Mouse (Mus musculus) kidney, postnatal 10 days (tissue): ENCODE results near the gene Chrm5.
"Not testable (repeated sequence)": the region's sequence is repeated elsewhere in the genome, so short reads cannot be mapped to it uniquely, and the experiment has no call there.

Experiments
- DNase-seq: peaks from one replicate; pipeline ENCODE4 v3.0.0; 2021; ENCODE audit warnings: mixed read lengths

Chrm5 gene

GRCm38 (mm10) chr2:112481564-112481963 lies 995 bp upstream of the Chrm5 start:
- peak; percentile 61 for DNase-seq

- no peak for DNase-seq
Measured at GRCm38 (mm10) chr2:112476554-112476953, 4.0 kb downstream of the Chrm5 start.

GRCm38 (mm10) chr2:112474997-112475724 lies 5.4 kb downstream of the Chrm5 start:
- no peak for DNase-seq

GRCm38 (mm10) chr2:112472076-112472475 lies 8.5 kb downstream of the Chrm5 start:
- DNase-seq: no peak

GRCm38 (mm10) chr2:112470961-112471381 lies 9.6 kb downstream of the Chrm5 start:
- no peak for DNase-seq

GRCm38 (mm10) chr2:112469542-112469941 lies 11.0 kb downstream of the Chrm5 start:
- DNase-seq: no peak

- DNase-seq: no peak
Measured at GRCm38 (mm10) chr2:112460557-112460956, 20.0 kb downstream of the Chrm5 start.

GRCm38 (mm10) chr2:112454862-112455564 lies 25.6 kb downstream of the Chrm5 start, which contains the start of gene Emc7:
Gene Emc7 (plus strand): TSS chr2:112454997.
- DNase-seq: peak; percentile 99

GRCm38 (mm10) chr2:112454125-112454861 lies 26.3 kb downstream of the Chrm5 start:
- no peak for DNase-seq

GRCm38 (mm10) chr2:112452513-112452912 lies 28.1 kb downstream of the Chrm5 start:
- not testable (repeated sequence) for DNase-seq

GRCm38 (mm10) chr2:112449597-112450296 lies 30.8 kb downstream of the Chrm5 start:
- DNase-seq: peak; percentile 51

- no peak for DNase-seq
Measured at GRCm38 (mm10) chr2:112448510-112449059, 32.0 kb downstream of the Chrm5 start.

- DNase-seq: not testable (repeated sequence)
Measured at GRCm38 (mm10) chr2:112448046-112448445, 32.5 kb downstream of the Chrm5 start.

- DNase-seq: no peak
Measured at GRCm38 (mm10) chr2:112445511-112445910, 35.1 kb downstream of the Chrm5 start.

- DNase-seq: no peak
Measured at GRCm38 (mm10) chr2:112443491-112443890, 37.1 kb downstream of the Chrm5 start.

- DNase-seq: no peak
Measured at GRCm38 (mm10) chr2:112437589-112437988, 43.0 kb downstream of the Chrm5 start.

GRCm38 (mm10) chr2:112436292-112436691 lies 44.3 kb downstream of the Chrm5 start:
- no peak for DNase-seq

GRCm38 (mm10) chr2:112433359-112433758 lies 47.2 kb downstream of the Chrm5 start:
- peak; percentile 7 for DNase-seq

- no peak for DNase-seq
Measured at GRCm38 (mm10) chr2:112432523-112432922, 48.0 kb downstream of the Chrm5 start.

- DNase-seq: no peak
Measured at GRCm38 (mm10) chr2:112430403-112430802, 50.2 kb downstream of the Chrm5 start.

GRCm38 (mm10) chr2:112429665-112430064 lies 50.9 kb downstream of the Chrm5 start:
- no peak for DNase-seq
